Mouse (Mus musculus) ES-E14 (cell line): ENCODE measurements at regions not wholly inside any gene's neighbourhood (a gene's known extent, or its start where the extent isn't known, plus 50 kb on each side); places are given as distances from the start of the nearest gene placed in this dataset.

Experiments used
- DNase-seq: peaks from one replicate; pipeline ENCODE4 v3.0.0-alpha.2; 2013; ENCODE audit warnings: low read depth, low spot score
- H3K27ac ChIP-seq: 2 replicates; pipeline ENCODE4 v1.5.1; 2012; ENCODE audit warnings: low read depth, mild to moderate bottlenecking, low read length, moderate library complexity, mixed read lengths; ENCODE audit not compliant: poor library complexity, insufficient read depth, severe bottlenecking
- H3K36me3 ChIP-seq: 2 replicates; pipeline ENCODE4 v1.6.1; 2012; ENCODE audit warnings: mild to moderate bottlenecking, low read length, moderate library complexity, mixed read lengths; ENCODE audit not compliant: control insufficient read depth, poor library complexity, insufficient read depth, severe bottlenecking
- H3K4me1 ChIP-seq, 2 experiments: fragments of 150-350 bp in 1 of 2; sonication (generic) in 1 of 2; 2 replicates each; pipeline ENCODE4 v1.6.1; 2012; ENCODE audit warnings: low read length in 2 of 2, mild to moderate bottlenecking in 1 of 2, mixed read lengths in 1 of 2; ENCODE audit not compliant: control insufficient read depth in 2 of 2, insufficient read depth in 2 of 2, poor library complexity in 1 of 2
- H3K4me3 ChIP-seq, 2 experiments: fragments of 150-350 bp in 1 of 2; sonication (generic) in 1 of 2; 2 replicates each; pipeline ENCODE4 v1.5.1; 2012; ENCODE audit warnings: low read length in 2 of 2, low read depth in 1 of 2, mild to moderate bottlenecking in 1 of 2, mixed read lengths in 1 of 2; ENCODE audit not compliant: insufficient read depth in 1 of 2, poor library complexity in 1 of 2, severe bottlenecking in 1 of 2
- H3K9ac ChIP-seq: 2 replicates; pipeline ENCODE4 v1.6.1; 2012; ENCODE audit warnings: low read depth, mild to moderate bottlenecking, low read length, mixed read lengths; ENCODE audit not compliant: poor library complexity, insufficient read depth, severe bottlenecking
- H3K9me3 ChIP-seq: fragments of 150-350 bp; sonication (generic); 2 replicates; pipeline ENCODE4 v1.6.1; 2012; ENCODE audit warnings: low read depth, mild to moderate bottlenecking, low read length; ENCODE audit not compliant: control insufficient read depth, insufficient read depth
- CHD2 ChIP-seq: IDR thresholded peaks from 2 replicates; pipeline ENCODE4 v1.6.1; 2014; ENCODE audit warnings: mild to moderate bottlenecking, low read depth, low read length, inconsistent platforms
- HCFC1 ChIP-seq: IDR thresholded peaks from 2 replicates; pipeline ENCODE4 v1.6.1; 2012; ENCODE audit warnings: low read length, inconsistent platforms, borderline replicate concordance; ENCODE audit not compliant: insufficient read depth
- MAFK ChIP-seq: IDR thresholded peaks from 2 replicates; pipeline ENCODE4 v1.6.1; 2014; ENCODE audit warnings: mild to moderate bottlenecking, low read depth, low read length, inconsistent platforms; ENCODE audit not compliant: insufficient read depth
- ZC3H11A ChIP-seq: IDR thresholded peaks from 2 replicates; pipeline ENCODE4 v1.6.1; 2012; ENCODE audit warnings: low read depth, mild to moderate bottlenecking, inconsistent platforms, low read length, borderline replicate concordance
- ZNF384 ChIP-seq: IDR thresholded peaks from 2 replicates; pipeline ENCODE4 v1.6.1; 2012; ENCODE audit warnings: low read depth, low read length, inconsistent platforms
- in situ Hi-C, 2 experiments: fragments of 600-800 bp; cut with MboI; formaldehyde crosslinking; loops; one replicate each; pipeline ENCODE4 v1.15.1; 2025; ENCODE audit warnings: low sequenced_read_pairs in 2 of 2, inconsistent platforms in 1 of 2; ENCODE audit not compliant: unreplicated experiment in 2 of 2

DNA sequence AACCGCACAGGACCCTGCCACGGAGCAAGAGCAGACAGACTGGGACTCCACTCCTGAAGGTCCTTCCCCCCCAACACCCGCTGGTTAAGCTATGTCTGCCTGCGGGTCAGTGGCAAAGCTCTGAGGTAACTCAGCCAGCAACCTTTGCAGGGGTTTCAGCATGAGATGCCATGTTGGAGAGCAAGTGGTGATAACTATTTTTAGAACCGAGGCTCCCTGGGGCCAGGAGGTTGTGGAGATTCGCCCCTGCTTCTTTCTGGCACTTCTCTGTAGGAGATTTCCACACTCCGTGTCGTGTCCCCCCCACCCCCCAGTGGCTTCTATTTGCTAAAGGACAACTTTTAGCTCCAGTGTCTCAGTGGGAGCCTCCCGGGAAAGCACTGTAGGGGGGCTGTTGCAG, 90.7 kb upstream of the Prickle1 start:
- TF ChIP-seq HCFC1 (no peak), ZC3H11A (no peak), MAFK (no peak), ZNF384 (no peak), CHD2 (no peak)
- Histone ChIP-seq H3K9me3 (no peaks in the 10 kb centered on the region), H3K4me1 (no peaks in the 10 kb centered on the region), H3K4me3 (no peak overlapping the region), H3K27ac (no peak overlapping the region), H3K36me3 (no peaks in the 10 kb centered on the region), H3K9ac (no peak overlapping the region)
- no peak for DNase-seq
- in situ Hi-C loops = no loop called here

- in situ Hi-C loops = no loop called here
- TF ChIP-seq ZC3H11A = no peak
- TF ChIP-seq CHD2 = no peak
- no peak for TF ChIP-seq ZNF384
- TF ChIP-seq MAFK = no peak
- no peak for TF ChIP-seq HCFC1
- Histone ChIP-seq H3K9me3 (no peaks in the 10 kb centered on the region), H3K4me3 (no peak overlapping the region), H3K4me1 (no peaks in the 10 kb centered on the region), H3K36me3 (no peaks in the 10 kb centered on the region), H3K9ac (no peak overlapping the region), H3K27ac (no peak overlapping the region)
- no peak for DNase-seq
Observed at GRCm38 (mm10) chr15:93681602-93682001, 85.9 kb upstream of the Prickle1 start.

DNA sequence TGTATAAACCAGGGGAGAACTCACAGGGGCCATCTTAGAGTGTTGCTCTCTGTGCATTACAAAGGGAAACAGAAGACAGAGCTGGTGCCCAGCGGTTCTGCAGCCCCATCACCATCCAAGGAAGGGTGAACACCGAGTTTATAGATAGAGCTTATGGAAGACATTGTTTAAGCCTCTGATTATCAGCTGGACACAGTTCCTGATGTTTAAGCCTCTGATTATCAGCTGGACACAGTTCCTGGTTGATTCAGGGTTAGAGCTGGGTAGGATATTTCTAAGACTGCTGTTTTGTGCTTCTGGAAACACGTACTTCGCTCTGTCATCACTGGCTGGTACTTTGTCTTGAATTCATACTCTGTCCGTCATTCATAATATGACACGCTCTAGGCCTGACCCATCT, 79.9 kb upstream of the Prickle1 start:
- no peak overlapping the region for H3K9ac ChIP-seq
- H3K9me3 ChIP-seq = no peaks in the 10 kb centered on the region
- H3K27ac ChIP-seq = no peak overlapping the region
- in situ Hi-C loops = no loop called here
- TF ChIP-seq HCFC1 = no peak
- no peak for TF ChIP-seq CHD2
- no peak for TF ChIP-seq ZNF384
- TF ChIP-seq MAFK = no peak
- H3K4me3 ChIP-seq = no peak overlapping the region
- no peaks in the 10 kb centered on the region for H3K4me1 ChIP-seq
- no peak for DNase-seq
- no peaks in the 10 kb centered on the region for H3K36me3 ChIP-seq

- Histone ChIP-seq H3K27ac (no peak overlapping the region), H3K4me3 (no peak overlapping the region), H3K9me3 (no peaks in the 10 kb centered on the region), H3K9ac (no peak overlapping the region), H3K4me1 (no peaks in the 10 kb centered on the region), H3K36me3 (no peaks in the 10 kb centered on the region)
- no peak for DNase-seq
- TF ChIP-seq MAFK (no peak), HCFC1 (no peak), CHD2 (no peak), ZC3H11A (no peak), ZNF384 (no peak)
- in situ Hi-C loops = no loop called here
Observed at GRCm38 (mm10) chr15:93673976-93674375, 78.3 kb upstream of the Prickle1 start.

DNA sequence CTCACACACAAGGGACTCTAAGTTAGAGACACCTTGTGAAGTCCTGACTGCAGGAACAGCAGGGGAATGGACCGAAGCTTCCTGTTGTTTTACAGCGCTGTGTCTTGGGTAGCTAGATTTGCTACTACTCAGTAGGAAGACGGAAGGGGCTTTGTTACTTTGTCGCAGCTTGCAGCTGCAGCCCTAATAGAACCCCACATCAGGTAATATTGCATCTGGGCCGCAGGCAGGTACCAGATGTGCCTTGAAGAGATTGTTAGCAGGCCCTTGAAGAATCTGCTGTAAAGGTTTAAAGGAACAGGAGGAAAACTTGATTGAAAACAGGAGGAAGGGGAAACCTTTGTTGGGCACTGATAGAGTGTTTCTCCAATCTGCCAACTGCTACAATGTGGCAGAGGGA, 68.2 kb upstream of the Prickle1 start:
- in situ Hi-C loops = no loop called here
- DNase-seq = no peak
- no peak overlapping the region for H3K27ac ChIP-seq
- H3K4me3 ChIP-seq = no peak overlapping the region
- H3K36me3 ChIP-seq = no peaks in the 10 kb centered on the region
- no peaks in the 10 kb centered on the region for H3K9me3 ChIP-seq
- H3K4me1 ChIP-seq = no peaks in the 10 kb centered on the region
- TF ChIP-seq ZC3H11A (no peak), MAFK (no peak), CHD2 (no peak), ZNF384 (no peak), HCFC1 (no peak)
- no peak overlapping the region for H3K9ac ChIP-seq
